Mouse (Mus musculus): ENCODE measurements around the gene Fbxw22.
"Not testable (repeated sequence)": the region's sequence is repeated elsewhere in the genome, so short reads cannot be mapped to it uniquely, and the experiment has no call there.

Gene Fbxw22

DNA sequence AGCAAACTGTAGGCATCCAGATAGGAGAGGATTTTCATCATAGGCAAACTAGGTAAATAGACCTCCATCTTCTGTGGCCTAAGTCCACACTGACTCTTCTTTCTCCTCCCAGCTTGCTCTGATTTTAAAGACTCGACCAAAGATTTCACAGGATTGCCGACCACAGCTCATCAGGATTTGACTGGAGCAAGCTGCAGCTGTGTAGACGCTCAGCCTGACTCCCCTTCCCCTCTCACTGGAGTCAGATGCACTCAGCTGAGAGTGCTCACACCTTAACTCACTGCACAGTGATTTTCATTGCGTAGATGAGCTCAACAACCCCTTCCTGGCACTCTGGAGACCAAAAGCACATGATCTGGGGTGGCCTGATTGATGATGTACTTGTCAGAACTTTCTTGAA is at the start of gene Fbxw22:
Gene Fbxw22, minus strand, starts transcription at position 101 of the 400 bp plus-strand sequence.
- TF ChIP-seq GATA4 (IDR thresholded peaks at IDR 0.05; ENCODE audit: insufficient replicate concordance, low read length) = not testable (repeated sequence)

DNA sequence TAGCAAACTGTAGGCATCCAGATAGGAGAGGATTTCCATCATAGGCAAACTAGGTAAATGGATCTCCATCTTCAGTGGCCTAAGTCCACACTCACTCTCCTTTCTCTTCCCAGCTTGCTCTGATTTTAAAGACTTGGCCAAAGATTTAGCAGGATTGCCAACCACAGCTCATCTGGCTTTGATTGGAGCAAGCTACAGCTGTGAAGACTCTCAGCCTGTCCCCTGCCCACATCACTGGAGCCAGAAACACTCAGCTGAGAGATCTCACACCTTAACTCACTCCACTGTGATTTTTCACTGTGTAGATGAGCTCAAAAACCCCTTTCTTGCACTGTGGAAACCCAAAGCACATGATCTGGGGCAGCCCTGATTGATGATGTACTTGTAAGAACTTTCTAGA is 44.9 kb upstream of the Fbxw22 start, which contains the start of gene Fbxw16:
Gene Fbxw16, minus strand, starts transcription at position 101 of the 400 bp plus-strand sequence.
- no peak for TF ChIP-seq GATA4 (IDR thresholded peaks at IDR 0.05; ENCODE audit: insufficient replicate concordance, low read length)

DNA sequence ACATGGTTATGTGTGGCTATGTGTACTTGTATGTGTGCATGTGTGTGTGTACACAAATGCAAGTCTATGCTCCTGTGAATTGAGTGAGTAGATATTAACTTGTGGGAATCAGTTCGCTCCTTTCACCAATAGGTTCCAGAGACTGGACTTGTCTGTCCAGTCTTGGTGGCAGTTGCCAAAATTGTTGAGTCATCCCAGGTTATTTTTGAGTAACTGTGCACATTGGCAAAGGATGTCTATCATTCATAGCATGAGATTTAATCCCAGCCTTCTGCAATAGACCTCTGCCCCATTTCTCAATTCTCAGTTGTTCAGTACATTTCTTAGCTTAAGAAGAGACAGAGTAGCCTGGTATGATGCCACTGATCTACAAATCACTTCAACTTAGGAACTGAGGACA is 28.9 kb upstream of the Fbxw22 start:
- no peak for TF ChIP-seq GATA4 (IDR thresholded peaks at IDR 0.05; ENCODE audit: insufficient replicate concordance, low read length)

DNA sequence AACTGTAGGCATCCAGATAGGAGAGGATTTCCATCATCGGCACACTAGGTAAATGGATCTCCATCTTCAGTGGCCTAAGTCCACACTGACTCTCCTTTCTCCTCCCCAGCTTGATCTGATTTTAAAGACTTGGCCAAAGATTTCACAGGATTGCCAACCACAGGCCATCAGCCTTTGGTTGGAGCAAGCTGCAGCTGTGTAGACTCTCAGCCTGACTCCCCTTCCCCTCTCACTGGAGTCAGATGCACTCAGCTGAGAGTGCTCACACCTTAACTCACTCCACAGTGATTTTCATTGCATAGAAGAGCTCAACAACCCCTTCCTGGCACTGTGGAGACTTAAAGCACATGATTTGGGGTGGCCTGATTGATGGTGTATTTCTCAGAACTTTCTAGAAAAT is 64.5 kb downstream of the Fbxw22 start, which contains the start of gene Fbxw28:
Gene Fbxw28, minus strand, starts transcription at position 101 of the 400 bp plus-strand sequence.
- TF ChIP-seq GATA4 (IDR thresholded peaks at IDR 0.05; ENCODE audit: insufficient replicate concordance, low read length) = not testable (repeated sequence)

Measured in liver, adult (tissue).